Mouse (Mus musculus): ENCODE results near the gene Pglyrp2.

The Pglyrp2 gene

GRCm38 (mm10) chr17:32424034-32424433 lies at the start of gene Pglyrp2:
Gene Pglyrp2, minus strand, starts transcription at chr17:32424167.
- in situ Hi-C loops (cut with MseI, MboI): no loop called here

- in situ Hi-C loops (cut with MseI, MboI): no loop called here
Observed at GRCm38 (mm10) chr17:32472176-32472575, 48.2 kb upstream of the Pglyrp2 start.

- in situ Hi-C loops (cut with MseI, MboI): no loop called here
Observed at GRCm38 (mm10) chr17:32470795-32471194, 46.8 kb upstream of the Pglyrp2 start.

GRCm38 (mm10) chr17:32468494-32468893 lies 44.5 kb upstream of the Pglyrp2 start:
- in situ Hi-C loops (cut with MseI, MboI): no loop called here

GRCm38 (mm10) chr17:32454997-32455396 lies 31.0 kb upstream of the Pglyrp2 start:
- in situ Hi-C loops (cut with MseI, MboI): no loop called here

GRCm38 (mm10) chr17:32454188-32454587 lies 30.2 kb upstream of the Pglyrp2 start:
- in situ Hi-C loops (cut with MseI, MboI): no loop called here

- in situ Hi-C loops (cut with MseI, MboI): no loop called here
Observed at GRCm38 (mm10) chr17:32452482-32452881, 28.5 kb upstream of the Pglyrp2 start, which contains the start of gene Cyp4f39. Gene Cyp4f39, plus strand, starts transcription at chr17:32452723.

GRCm38 (mm10) chr17:32450844-32451537 lies 27.0 kb upstream of the Pglyrp2 start:
- in situ Hi-C loops (cut with MseI, MboI): no loop called here

GRCm38 (mm10) chr17:32449042-32449441 lies 25.1 kb upstream of the Pglyrp2 start:
- in situ Hi-C loops (cut with MseI, MboI): no loop called here

- in situ Hi-C loops (cut with MseI, MboI): no loop called here
Observed at GRCm38 (mm10) chr17:32447195-32447594, 23.2 kb upstream of the Pglyrp2 start.

GRCm38 (mm10) chr17:32445016-32445415 lies 21.0 kb upstream of the Pglyrp2 start:
- in situ Hi-C loops (cut with MseI, MboI): no loop called here

- in situ Hi-C loops (cut with MseI, MboI): no loop called here
Observed at GRCm38 (mm10) chr17:32443245-32443644, 19.3 kb upstream of the Pglyrp2 start.

- in situ Hi-C loops (cut with MseI, MboI): no loop called here
Observed at GRCm38 (mm10) chr17:32437106-32437505, 13.1 kb upstream of the Pglyrp2 start.

GRCm38 (mm10) chr17:32435151-32435550 lies 11.2 kb upstream of the Pglyrp2 start:
- in situ Hi-C loops (cut with MseI, MboI): no loop called here

- in situ Hi-C loops (cut with MseI, MboI): loop anchor here in 1 of 2 experiments (5.0 kb wide), 1 partner anchor 87 kb away; no protein-coding TSS in a partner anchor
Observed at GRCm38 (mm10) chr17:32434324-32434723, 10.4 kb upstream of the Pglyrp2 start.

- in situ Hi-C loops (cut with MseI, MboI): loop anchor here in 1 of 2 experiments (5.0 kb wide), 1 partner anchor 85 kb away; no protein-coding TSS in a partner anchor
Observed at GRCm38 (mm10) chr17:32431972-32432371, 8.0 kb upstream of the Pglyrp2 start.

GRCm38 (mm10) chr17:32426610-32427009 lies 2.6 kb upstream of the Pglyrp2 start:
- in situ Hi-C loops (cut with MseI, MboI): no loop called here

- in situ Hi-C loops (cut with MseI, MboI): no loop called here
Observed at GRCm38 (mm10) chr17:32420781-32421180, 3.2 kb downstream of the Pglyrp2 start.

GRCm38 (mm10) chr17:32419989-32420388 lies 4.0 kb downstream of the Pglyrp2 start:
- in situ Hi-C loops (cut with MseI, MboI): no loop called here

- in situ Hi-C loops (cut with MseI, MboI): no loop called here
Observed at GRCm38 (mm10) chr17:32416771-32417170, 7.2 kb downstream of the Pglyrp2 start.

GRCm38 (mm10) chr17:32415417-32416020 lies 8.4 kb downstream of the Pglyrp2 start:
- in situ Hi-C loops (cut with MseI, MboI): no loop called here

- in situ Hi-C loops (cut with MseI, MboI): no loop called here
Observed at GRCm38 (mm10) chr17:32411898-32412297, 12.1 kb downstream of the Pglyrp2 start.

GRCm38 (mm10) chr17:32403417-32403816 lies 20.6 kb downstream of the Pglyrp2 start, which contains the start of gene Rasal3:
Gene Rasal3, minus strand, starts transcription at chr17:32403583.
- in situ Hi-C loops (cut with MseI, MboI): no loop called here

All from mouse trophoblast stem cell (cell line).